Mouse (Mus musculus): ENCODE measurements at regions not wholly inside any gene's neighbourhood (a gene's known extent, or its start where the extent isn't known, plus 50 kb on each side); places are given as distances from the start of the nearest gene placed in this dataset.
A peak's percentile ranks its signal among the peaks of the same experiment; 100 is the strongest.

DNA sequence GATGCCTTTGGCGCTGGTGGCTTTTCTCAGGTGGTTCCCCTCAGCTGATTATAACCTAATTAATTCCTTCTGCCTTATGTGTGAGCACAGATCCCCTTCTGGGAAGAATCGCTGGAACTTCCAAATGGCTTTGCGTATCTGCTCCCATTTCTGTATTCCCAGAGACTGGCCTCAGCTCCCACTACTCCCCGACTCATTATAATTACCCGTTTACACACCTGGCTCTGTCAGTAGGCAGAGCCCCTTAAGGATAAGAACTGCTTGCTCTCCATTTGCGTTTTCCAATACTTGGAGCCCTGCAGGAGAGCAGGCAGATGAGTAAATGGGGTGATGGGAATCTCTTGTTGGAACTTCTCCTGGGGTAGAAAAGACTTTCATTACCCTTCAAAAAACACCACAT, 108.1 kb upstream of the Arg1 start:
- Histone ChIP-seq H3K27ac (no peak overlapping the region), H3K36me3 (ENCODE audit: insufficient read depth, low read length) (no peaks in the 10 kb centered on the region), H3K4me1 (replicated peaks; ENCODE audit: insufficient read depth, low read length) (no peaks in the 10 kb centered on the region), H3K9me3 (replicated peaks; ENCODE audit: low read length) (no peaks in the 10 kb centered on the region), H3K27me3 (ENCODE audit: insufficient read depth, low read length) (no peaks in the 10 kb centered on the region), H3K4me3 (replicated peaks; ENCODE audit: low read depth, low read length) (no peak overlapping the region), H3K4me2 (ENCODE audit: low read length) (no peak overlapping the region), H3K9ac (ENCODE audit: low read depth, low read length) (no peak overlapping the region)
- ATAC-seq (replicated peaks; ENCODE audit: low FRiP score, low read depth) (no peak), DNase-seq (ENCODE audit: low spot score) (no peak)
- no peak for TF ChIP-seq CTCF (IDR thresholded peaks at IDR 0.05; ENCODE audit: low read depth)
- 78% methylated on average over 6 of the region's 6 CpGs for WGBS

DNA sequence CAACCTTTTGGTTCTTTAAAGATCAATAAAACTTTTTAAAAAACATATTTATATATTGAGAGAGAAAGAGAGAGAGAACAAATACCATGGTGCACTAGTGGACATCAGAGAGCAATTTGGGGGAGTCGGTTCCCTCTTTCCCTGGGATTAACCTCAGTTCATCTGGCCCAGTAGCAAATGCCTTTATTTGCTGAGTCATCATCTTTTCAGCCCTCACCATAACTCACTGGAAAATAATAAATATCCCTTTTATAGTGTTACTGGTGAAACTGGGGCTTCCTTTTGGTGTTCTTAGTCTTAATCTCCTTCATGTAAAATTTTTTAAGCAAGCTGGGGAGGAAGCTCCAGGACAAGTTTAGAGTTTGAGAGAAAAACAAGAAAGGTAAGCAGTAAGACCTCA, 105.3 kb upstream of the Arg1 start:
- 60% methylated on average over 1 of the region's 1 CpGs for WGBS
- Histone ChIP-seq H3K4me2 (ENCODE audit: low read length) (no peak overlapping the region), H3K4me1 (replicated peaks; ENCODE audit: insufficient read depth, low read length) (no peaks in the 10 kb centered on the region), H3K4me3 (replicated peaks; ENCODE audit: low read depth, low read length) (no peak overlapping the region), H3K27me3 (ENCODE audit: insufficient read depth, low read length) (no peaks in the 10 kb centered on the region), H3K27ac (no peak overlapping the region), H3K9me3 (replicated peaks; ENCODE audit: low read length) (no peaks in the 10 kb centered on the region), H3K9ac (ENCODE audit: low read depth, low read length) (no peak overlapping the region), H3K36me3 (ENCODE audit: insufficient read depth, low read length) (no peaks in the 10 kb centered on the region)
- ATAC-seq (replicated peaks; ENCODE audit: low FRiP score, low read depth) (no peak), DNase-seq (ENCODE audit: low spot score) (peak; percentile 15)
- no peak for TF ChIP-seq CTCF (IDR thresholded peaks at IDR 0.05; ENCODE audit: low read depth)

DNA sequence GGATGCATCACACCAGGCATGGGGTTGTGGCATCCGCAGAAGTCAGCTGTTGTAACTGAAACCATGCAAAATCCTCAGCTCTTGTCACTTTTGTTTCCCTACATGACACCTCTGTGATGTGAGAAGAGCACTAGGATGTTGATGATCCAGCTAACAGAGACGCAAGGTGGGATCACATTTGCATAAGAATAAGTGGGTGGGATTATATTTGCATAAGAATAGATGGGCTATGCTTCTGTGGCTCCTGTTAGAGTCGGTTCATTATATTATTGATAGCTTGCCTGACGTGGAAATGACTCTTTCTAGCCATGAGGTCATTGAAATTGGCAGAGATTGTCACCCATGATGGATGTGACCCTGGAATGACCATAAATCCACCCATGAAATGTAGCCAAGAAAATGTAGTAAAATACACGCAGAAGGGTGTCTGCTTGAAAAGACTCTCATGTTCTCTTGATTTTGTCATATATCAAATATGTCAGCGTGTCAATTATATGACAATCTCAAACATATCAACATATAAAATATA, 102.2 kb upstream of the Arg1 start:
- TF ChIP-seq CTCF (IDR thresholded peaks at IDR 0.05; ENCODE audit: low read depth) = no peak
- 63% methylated on average over 6 of the region's 6 CpGs for WGBS
- H3K9ac ChIP-seq (ENCODE audit: low read depth, low read length) = no peak overlapping the region
- DNase-seq (ENCODE audit: low spot score) (no peak), ATAC-seq (replicated peaks; ENCODE audit: low FRiP score, low read depth) (no peak)
- no peaks in the 10 kb centered on the region for H3K9me3 ChIP-seq (replicated peaks; ENCODE audit: low read length)
- H3K4me2 ChIP-seq (ENCODE audit: low read length) = no peak overlapping the region
- H3K4me3 ChIP-seq (replicated peaks; ENCODE audit: low read depth, low read length) = no peak overlapping the region
- no peak overlapping the region for H3K27ac ChIP-seq
- no peaks in the 10 kb centered on the region for H3K27me3 ChIP-seq (ENCODE audit: insufficient read depth, low read length)
- no peaks in the 10 kb centered on the region for H3K4me1 ChIP-seq (replicated peaks; ENCODE audit: insufficient read depth, low read length)
- no peaks in the 10 kb centered on the region for H3K36me3 ChIP-seq (ENCODE audit: insufficient read depth, low read length)

DNA sequence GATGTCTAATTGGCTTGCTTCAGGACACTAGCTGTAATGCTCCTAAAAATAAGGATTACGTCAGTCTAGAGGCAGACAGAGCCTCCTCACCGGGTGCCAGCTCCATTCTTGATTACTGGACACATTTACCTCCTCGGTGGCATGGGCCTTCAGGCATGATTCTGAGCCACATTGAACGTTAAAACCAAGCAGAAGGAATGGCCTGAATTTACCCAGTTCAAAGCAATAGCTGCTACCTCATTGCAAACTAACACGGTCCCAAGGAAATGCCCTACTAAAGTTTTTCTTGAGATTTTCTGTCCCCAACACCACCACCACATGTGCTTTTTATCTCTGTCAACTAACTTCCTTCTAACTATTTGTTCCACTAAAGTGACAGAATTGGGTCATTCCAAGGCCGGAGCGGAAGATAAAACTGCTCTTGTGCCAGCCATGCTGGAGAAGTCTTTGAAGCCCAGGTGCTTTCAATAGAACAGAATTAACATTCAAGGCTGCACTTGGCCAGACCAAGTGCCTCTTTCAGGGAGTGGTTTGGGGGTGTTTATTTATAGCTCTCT, 96.4 kb upstream of the Arg1 start:
- no peak overlapping the region for H3K4me3 ChIP-seq (replicated peaks; ENCODE audit: low read depth, low read length)
- no peaks in the 10 kb centered on the region for H3K36me3 ChIP-seq (ENCODE audit: insufficient read depth, low read length)
- WGBS = 72% methylated on average over 7 of the region's 7 CpGs
- no peak overlapping the region for H3K4me2 ChIP-seq (ENCODE audit: low read length)
- TF ChIP-seq CTCF (IDR thresholded peaks at IDR 0.05; ENCODE audit: low read depth) = no peak
- H3K9me3 ChIP-seq (replicated peaks; ENCODE audit: low read length) = no peaks in the 10 kb centered on the region
- ATAC-seq (replicated peaks; ENCODE audit: low FRiP score, low read depth) (no peak), DNase-seq (ENCODE audit: low spot score) (no peak)
- H3K9ac ChIP-seq (ENCODE audit: low read depth, low read length) = no peak overlapping the region
- H3K27ac ChIP-seq = no peak overlapping the region
- no peaks in the 10 kb centered on the region for H3K4me1 ChIP-seq (replicated peaks; ENCODE audit: insufficient read depth, low read length)
- no peaks in the 10 kb centered on the region for H3K27me3 ChIP-seq (ENCODE audit: insufficient read depth, low read length)

DNA sequence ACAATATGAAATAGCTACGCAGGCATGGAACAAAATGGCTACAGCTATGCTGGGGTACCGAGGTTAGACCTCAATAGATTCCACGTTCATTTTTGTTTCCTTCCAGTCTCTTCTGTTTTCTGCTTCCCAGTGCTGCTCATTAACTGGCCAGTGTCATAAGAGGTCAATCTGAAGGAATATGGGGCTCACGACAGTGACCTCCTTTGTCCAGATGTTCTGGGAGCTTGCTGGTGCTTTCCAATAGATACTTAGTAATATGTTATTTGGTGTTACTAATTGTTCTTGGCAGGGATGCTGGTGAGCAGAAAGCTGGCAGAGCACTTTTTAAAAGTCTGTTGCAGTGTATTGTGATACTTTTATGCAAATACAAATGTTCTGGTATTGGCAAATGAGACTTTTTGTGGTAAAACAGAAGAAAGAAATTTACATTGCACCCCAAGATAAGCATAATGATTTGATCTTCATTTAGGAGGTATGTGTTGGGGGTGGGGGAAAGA, 95.8 kb upstream of the Arg1 start:
- Histone ChIP-seq H3K4me2 (ENCODE audit: low read length) (no peak overlapping the region), H3K36me3 (ENCODE audit: insufficient read depth, low read length) (no peaks in the 10 kb centered on the region), H3K4me1 (replicated peaks; ENCODE audit: insufficient read depth, low read length) (no peaks in the 10 kb centered on the region), H3K9ac (ENCODE audit: low read depth, low read length) (no peak overlapping the region), H3K9me3 (replicated peaks; ENCODE audit: low read length) (no peaks in the 10 kb centered on the region), H3K27ac (no peak overlapping the region), H3K27me3 (ENCODE audit: insufficient read depth, low read length) (no peaks in the 10 kb centered on the region), H3K4me3 (replicated peaks; ENCODE audit: low read depth, low read length) (no peak overlapping the region)
- TF ChIP-seq CTCF (IDR thresholded peaks at IDR 0.05; ENCODE audit: low read depth) = no peak
- ATAC-seq (replicated peaks; ENCODE audit: low FRiP score, low read depth) = no peak
- 85% methylated on average over 4 of the region's 4 CpGs for WGBS
- no peak for DNase-seq (ENCODE audit: low spot score)

DNA sequence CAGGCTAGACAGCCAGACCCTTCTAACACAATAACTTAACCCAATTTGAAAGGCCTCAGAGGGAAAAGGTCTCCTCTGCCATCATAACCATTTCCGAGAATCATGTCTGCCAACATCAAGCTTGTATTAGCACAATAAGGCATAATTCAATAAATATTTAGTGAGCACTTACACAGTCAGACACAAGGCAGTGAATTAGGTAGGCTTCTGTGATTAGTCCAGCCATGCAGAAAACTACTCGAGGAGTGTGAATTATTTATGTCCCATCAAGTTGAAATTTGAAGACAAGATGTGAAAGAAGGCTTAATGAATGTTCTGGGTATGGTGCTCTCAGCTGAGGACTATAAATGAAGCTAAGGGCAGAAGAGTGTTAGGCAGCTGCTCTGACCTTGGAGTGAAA, 91.7 kb upstream of the Arg1 start:
- Histone ChIP-seq H3K27ac (no peak overlapping the region), H3K36me3 (ENCODE audit: insufficient read depth, low read length) (no peaks in the 10 kb centered on the region), H3K9me3 (replicated peaks; ENCODE audit: low read length) (no peaks in the 10 kb centered on the region), H3K9ac (ENCODE audit: low read depth, low read length) (no peak overlapping the region), H3K4me1 (replicated peaks; ENCODE audit: insufficient read depth, low read length) (no peaks in the 10 kb centered on the region), H3K4me3 (replicated peaks; ENCODE audit: low read depth, low read length) (no peak overlapping the region), H3K4me2 (ENCODE audit: low read length) (no peak overlapping the region), H3K27me3 (ENCODE audit: insufficient read depth, low read length) (no peaks in the 10 kb centered on the region)
- ATAC-seq (replicated peaks; ENCODE audit: low FRiP score, low read depth) (no peak), DNase-seq (ENCODE audit: low spot score) (no peak)
- no peak for TF ChIP-seq CTCF (IDR thresholded peaks at IDR 0.05; ENCODE audit: low read depth)
- WGBS = 45% methylated on average over 2 of the region's 2 CpGs

DNA sequence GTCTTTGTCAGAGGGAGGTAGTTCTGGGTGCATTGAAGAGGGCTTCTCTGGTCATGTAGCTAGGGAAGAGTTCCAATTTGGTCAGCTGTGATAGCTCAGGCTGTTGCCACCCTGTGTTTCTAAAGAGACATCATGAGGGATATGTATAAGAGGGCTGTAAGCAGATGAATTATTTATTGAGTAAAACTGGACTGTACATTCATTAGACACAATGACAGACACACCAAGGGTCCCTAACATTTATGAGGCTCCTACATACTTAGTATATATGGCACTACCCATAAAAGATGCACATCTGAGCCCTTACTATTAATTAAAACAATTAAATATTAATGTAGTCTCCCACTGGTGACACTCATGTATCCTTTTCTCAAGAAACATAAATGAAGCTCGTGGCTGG, 90.6 kb upstream of the Arg1 start:
- no peak overlapping the region for H3K27ac ChIP-seq
- ATAC-seq (replicated peaks; ENCODE audit: low FRiP score, low read depth) (no peak), DNase-seq (ENCODE audit: low spot score) (no peak)
- no peak overlapping the region for H3K4me3 ChIP-seq (replicated peaks; ENCODE audit: low read depth, low read length)
- no peak for TF ChIP-seq CTCF (IDR thresholded peaks at IDR 0.05; ENCODE audit: low read depth)
- no peaks in the 10 kb centered on the region for H3K27me3 ChIP-seq (ENCODE audit: insufficient read depth, low read length)
- no peak overlapping the region for H3K9ac ChIP-seq (ENCODE audit: low read depth, low read length)
- no peaks in the 10 kb centered on the region for H3K36me3 ChIP-seq (ENCODE audit: insufficient read depth, low read length)
- no peaks in the 10 kb centered on the region for H3K4me1 ChIP-seq (replicated peaks; ENCODE audit: insufficient read depth, low read length)
- H3K4me2 ChIP-seq (ENCODE audit: low read length) = no peak overlapping the region
- no peaks in the 10 kb centered on the region for H3K9me3 ChIP-seq (replicated peaks; ENCODE audit: low read length)
- WGBS = 67% methylated on average over 1 of the region's 1 CpGs

Data from kidney, postnatal 0 days (tissue).